Mouse (Mus musculus): ENCODE results near the gene Dbx2. TPM values are rescaled to one million over a fixed set of nuclear protein-coding genes. Genes with fewer than 3 reads are reported as not detected.

Gene Dbx2
- polyA plus RNA-seq, 1 experiment from 2014 or later, result not detected

- WGBS, result 16% methylated on average over 5 of the region's 5 CpGs
- no peaks in the 10 kb centered on the region for H3K36me3 ChIP-seq (ENCODE audit: control insufficient read depth, insufficient read depth, low read length)
- no peak overlapping the region for H3K9ac ChIP-seq (ENCODE audit: low read depth, low read length)
- no peak overlapping the region for H3K27ac ChIP-seq (ENCODE audit: low read length)
- no peaks in the 10 kb centered on the region for H3K4me1 ChIP-seq (ENCODE audit: control insufficient read depth, insufficient read depth, low read length)
- H3K27me3 ChIP-seq (replicated peaks; ENCODE audit: control insufficient read depth, insufficient read depth, low read length), result no peaks in the 10 kb centered on the region
- H3K4me2 ChIP-seq (ENCODE audit: low read depth, low read length), result no peak overlapping the region
- H3K9me3 ChIP-seq (ENCODE audit: control insufficient read depth, low read length), result no peaks in the 10 kb centered on the region
- ATAC-seq, result no peak
- H3K4me3 ChIP-seq (ENCODE audit: low read length), result no peak overlapping the region
Measured at GRCm38 (mm10) chr15:95574661-95575060, 81.1 kb downstream of the Dbx2 start.

Other genes with a start within 250 kb of the Dbx2 start
- gene Nell2, start 127.4 kb downstream of the Dbx2 start, polyA plus RNA-seq (2015; fragmentation: Nextera tagmentation; extraction: Ambion mirVana), result 8.7 and 9.5 TPM in 2 replicates
- 51.5 and 63.1 TPM in 2 replicates for gene Ano6, start 134.9 kb upstream of the Dbx2 start, polyA plus RNA-seq (2015; fragmentation: Nextera tagmentation; extraction: Ambion mirVana)